Mouse (Mus musculus): Measurements from ENCODE around the gene Fam43b.
"Not testable (repeated sequence)": the region's sequence is repeated elsewhere in the genome, so short reads cannot be mapped to it uniquely, and the experiment has no call there.

Fam43b gene

GRCm38 (mm10) chr4:138395971-138396645, at the start of gene Fam43b:
Gene Fam43b (minus strand): TSS chr4:138396528.
- DNase-seq: peak; percentile 68 to 76

GRCm38 (mm10) chr4:138444941-138445340, 48.6 kb upstream of the Fam43b start:
- no peak for DNase-seq

GRCm38 (mm10) chr4:138440062-138440461, 43.7 kb upstream of the Fam43b start:
- DNase-seq: no peak

GRCm38 (mm10) chr4:138434347-138435316, 38.3 kb upstream of the Fam43b start, which contains the start of gene Mul1:
Gene Mul1 (plus strand): TSS chr4:138434671.
- DNase-seq: peak; percentile 97 to 98

- DNase-seq: no peak
Measured at GRCm38 (mm10) chr4:138431340-138431739, 35.0 kb upstream of the Fam43b start.

GRCm38 (mm10) chr4:138429778-138430177, 33.5 kb upstream of the Fam43b start:
- DNase-seq: peak; percentile 81

GRCm38 (mm10) chr4:138426778-138427705, 30.7 kb upstream of the Fam43b start:
- peak; percentile 92 to 93 for DNase-seq

GRCm38 (mm10) chr4:138425604-138426003, 29.3 kb upstream of the Fam43b start:
- not testable (repeated sequence) for DNase-seq

GRCm38 (mm10) chr4:138425028-138425427, 28.7 kb upstream of the Fam43b start:
- no peak for DNase-seq

GRCm38 (mm10) chr4:138418340-138418957, 22.1 kb upstream of the Fam43b start:
- DNase-seq: no peak

- no peak for DNase-seq
Measured at GRCm38 (mm10) chr4:138417882-138418281, 21.6 kb upstream of the Fam43b start.

GRCm38 (mm10) chr4:138416414-138416813, 20.1 kb upstream of the Fam43b start:
- no peak for DNase-seq

- DNase-seq: no peak
Measured at GRCm38 (mm10) chr4:138415991-138416390, 19.7 kb upstream of the Fam43b start.

GRCm38 (mm10) chr4:138414725-138415124, 18.4 kb upstream of the Fam43b start:
- peak; percentile 45 to 62 for DNase-seq

GRCm38 (mm10) chr4:138411504-138412121, 15.3 kb upstream of the Fam43b start:
- no peak for DNase-seq

- no peak for DNase-seq
Measured at GRCm38 (mm10) chr4:138411011-138411410, 14.7 kb upstream of the Fam43b start.

GRCm38 (mm10) chr4:138407479-138408194, 11.3 kb upstream of the Fam43b start:
- no peak for DNase-seq

GRCm38 (mm10) chr4:138404806-138405205, 8.5 kb upstream of the Fam43b start:
- peak; percentile 54 to 55 for DNase-seq

GRCm38 (mm10) chr4:138396711-138397110, 383 bp upstream of the Fam43b start:
- no peak for DNase-seq

- peak; percentile 24 to 53 for DNase-seq
Measured at GRCm38 (mm10) chr4:138395087-138395970, 999 bp downstream of the Fam43b start.
